Mouse (Mus musculus): Measurements from ENCODE around the gene Pcgf5.

The Pcgf5 gene

DNA sequence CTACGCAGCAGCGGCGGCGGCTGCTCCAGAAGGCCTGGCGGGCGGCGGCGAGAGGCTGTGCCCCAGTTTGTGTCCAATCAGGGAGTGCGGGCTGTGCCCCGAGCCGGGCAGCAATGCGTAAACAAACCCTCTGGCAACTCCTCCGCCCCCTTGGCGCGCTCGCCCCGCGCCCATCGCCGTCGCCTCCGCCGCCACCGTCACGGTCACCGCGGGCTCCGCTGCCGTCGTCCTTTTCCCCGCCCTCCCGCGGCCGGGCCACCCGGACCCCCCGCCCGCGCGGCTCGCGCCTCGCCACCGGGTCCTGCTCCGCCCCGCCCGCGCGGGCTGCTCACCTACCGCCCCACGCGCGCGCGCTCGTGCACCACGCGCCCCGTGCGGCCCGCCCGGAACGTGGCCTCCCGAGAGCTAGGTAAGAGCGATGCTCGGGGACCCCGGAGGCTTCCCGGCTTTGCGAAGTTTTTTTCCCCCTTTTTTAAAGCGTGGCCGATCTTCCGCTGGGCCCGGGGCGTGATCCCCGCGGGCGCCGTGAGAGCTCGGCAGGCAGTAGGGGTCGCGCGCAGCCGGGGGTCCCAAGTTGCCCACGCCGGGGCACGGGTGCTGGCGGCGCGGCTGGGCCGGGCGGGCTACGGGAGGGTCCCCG lies at the start of gene Pcgf5:
TSS of gene Pcgf5 (plus strand) at position 149 of the 640 bp plus-strand sequence.
- DNase-seq (ENCODE audit: low spot score) = peak; percentile 5

DNA sequence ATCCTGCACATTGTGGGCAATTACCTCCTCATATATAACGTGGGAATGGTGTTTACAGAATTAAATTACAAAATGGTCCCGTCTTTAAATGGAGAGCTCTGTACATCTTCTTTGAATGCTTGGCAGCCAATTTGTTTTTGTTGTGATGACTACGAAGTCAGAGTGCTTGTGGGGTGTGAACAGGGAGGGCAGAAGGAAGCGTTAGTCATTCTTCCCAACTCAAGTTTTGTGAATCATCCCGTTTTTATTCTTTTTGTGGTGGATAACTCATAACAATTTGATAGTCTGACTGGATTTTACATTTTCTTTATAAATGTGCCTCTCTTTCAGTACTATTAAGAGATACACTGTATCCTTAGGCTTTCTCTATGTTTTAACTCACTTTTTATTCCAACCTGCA lies 42.6 kb upstream of the Pcgf5 start:
- no peak for DNase-seq (ENCODE audit: low spot score)

GRCm38 (mm10) chr19:36314010-36314409 lies 34.1 kb upstream of the Pcgf5 start:
- no peak for DNase-seq (ENCODE audit: low spot score)

DNA sequence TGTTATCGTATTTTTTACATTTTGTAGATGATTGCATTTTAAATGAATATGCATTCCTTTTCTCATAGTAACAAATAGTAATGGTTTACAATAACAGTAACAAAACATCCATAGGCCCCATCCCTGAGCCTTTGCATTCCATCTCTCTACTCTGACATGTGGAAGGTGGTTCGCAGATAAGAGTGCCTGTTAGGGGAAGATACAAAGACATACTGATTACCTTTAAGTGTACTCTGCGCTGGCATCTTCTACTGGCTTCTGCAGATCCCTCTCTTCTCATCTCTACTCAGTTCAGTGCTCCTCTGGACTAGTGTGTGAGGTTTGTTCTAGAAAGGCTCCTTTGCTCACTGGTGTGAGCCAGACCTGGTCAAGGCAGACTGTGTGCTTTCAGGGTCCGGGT lies 28.4 kb upstream of the Pcgf5 start:
- no peak for DNase-seq (ENCODE audit: low spot score)

DNA sequence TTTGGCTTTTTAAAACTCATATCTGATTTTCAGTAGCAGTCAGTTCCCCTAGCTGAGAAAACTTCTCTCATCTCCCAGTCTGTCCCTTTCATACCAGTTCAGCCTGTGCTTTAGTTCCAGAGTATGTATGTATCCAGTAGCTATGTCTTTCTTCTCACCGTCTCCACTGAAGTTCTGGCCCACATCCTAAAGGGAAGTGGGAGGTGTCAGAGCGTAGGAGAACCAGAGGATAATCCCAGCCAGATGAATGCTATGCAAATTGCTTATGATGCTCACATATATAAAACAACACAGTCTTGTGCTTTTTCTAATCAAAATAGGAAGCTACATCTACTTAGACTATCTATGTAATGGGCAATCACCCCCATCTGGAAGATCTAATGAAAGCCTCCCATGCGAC lies 27.0 kb upstream of the Pcgf5 start:
- DNase-seq (ENCODE audit: low spot score) = no peak

DNA sequence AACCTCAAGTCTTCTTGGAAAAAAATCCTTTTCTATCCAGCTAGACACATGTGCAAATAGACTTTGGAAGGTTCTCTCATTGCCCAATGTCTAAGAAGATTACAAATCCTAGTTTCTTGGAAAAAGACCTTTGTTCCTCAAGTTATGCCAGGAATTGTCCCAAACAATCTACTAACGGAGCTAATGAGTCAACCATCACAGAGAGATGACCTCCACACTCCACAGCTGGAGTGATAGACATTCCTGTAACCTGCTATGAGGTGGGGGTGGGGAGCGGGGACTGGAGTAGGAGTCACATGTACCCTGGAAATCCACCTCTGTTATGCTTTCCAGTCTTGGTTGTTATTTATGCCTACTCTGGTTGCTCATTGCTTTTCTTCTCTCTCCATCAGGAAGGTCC lies 24.8 kb upstream of the Pcgf5 start:
- no peak for DNase-seq (ENCODE audit: low spot score)

- DNase-seq (ENCODE audit: low spot score) = no peak
Measured at GRCm38 (mm10) chr19:36328678-36329077, 19.4 kb upstream of the Pcgf5 start.

- DNase-seq (ENCODE audit: low spot score) = no peak
Measured at GRCm38 (mm10) chr19:36347376-36347775, 733 bp upstream of the Pcgf5 start.

- DNase-seq (ENCODE audit: low spot score) = no peak
Measured at GRCm38 (mm10) chr19:36347831-36348160, 313 bp upstream of the Pcgf5 start.

DNA sequence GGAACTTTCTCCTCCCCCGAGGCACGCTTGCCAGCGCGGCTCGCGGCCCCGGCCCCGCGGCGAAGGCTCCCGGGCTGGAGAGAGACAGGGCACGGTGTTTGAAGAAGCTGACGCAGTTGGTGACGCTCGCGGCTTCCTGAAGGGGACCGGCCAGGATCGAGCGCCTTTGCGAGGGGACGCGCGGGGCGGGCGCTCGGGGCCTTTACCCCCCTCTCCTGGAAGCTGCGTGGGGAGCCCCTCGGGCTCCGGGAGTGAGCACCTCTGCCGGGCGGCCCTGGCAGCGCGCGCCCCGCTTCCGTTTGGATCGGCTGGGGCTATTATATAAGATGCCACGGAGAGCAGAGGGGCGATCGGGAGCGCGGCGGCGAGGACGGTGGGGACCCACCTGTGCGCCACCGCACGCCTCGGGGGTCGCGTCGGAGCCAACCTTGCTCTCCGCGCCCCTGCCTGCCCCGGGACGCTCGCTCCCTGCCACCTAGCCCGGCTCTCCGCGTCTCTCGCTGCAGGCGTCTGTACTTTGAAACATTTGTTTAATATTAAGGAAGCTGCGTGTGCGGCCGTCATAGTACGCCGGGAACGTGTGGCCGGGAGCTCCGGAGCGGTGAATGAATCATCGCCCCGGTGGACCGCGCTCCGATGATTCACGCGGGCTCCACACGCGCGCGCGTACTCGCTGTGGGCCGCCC lies 835 bp downstream of the Pcgf5 start:
- peak; percentile 24 for DNase-seq (ENCODE audit: low spot score)

DNA sequence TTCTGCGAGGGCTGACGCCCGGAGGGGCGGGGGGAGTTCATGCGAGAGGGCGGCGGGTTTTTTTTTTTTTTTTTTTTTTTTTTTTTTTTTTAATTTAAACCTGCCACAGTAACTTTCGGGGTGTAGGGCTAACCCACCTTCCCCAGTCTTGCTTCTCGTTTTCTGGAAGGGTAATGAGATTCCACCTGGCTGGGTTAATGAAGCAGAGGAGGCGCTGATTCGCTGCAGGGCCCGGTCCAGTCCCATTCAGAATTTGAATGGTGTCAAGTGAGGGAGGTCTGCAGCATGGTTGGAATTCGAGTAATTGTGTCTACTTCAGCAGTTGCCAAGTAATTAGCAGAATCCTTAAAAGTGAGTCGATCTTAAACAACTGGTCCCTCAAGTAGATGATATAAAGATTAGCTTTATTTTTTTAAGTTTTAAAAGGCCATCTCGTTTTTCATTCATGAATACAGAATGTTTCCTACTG lies 1.4 kb downstream of the Pcgf5 start:
- no peak for DNase-seq (ENCODE audit: low spot score)

DNA sequence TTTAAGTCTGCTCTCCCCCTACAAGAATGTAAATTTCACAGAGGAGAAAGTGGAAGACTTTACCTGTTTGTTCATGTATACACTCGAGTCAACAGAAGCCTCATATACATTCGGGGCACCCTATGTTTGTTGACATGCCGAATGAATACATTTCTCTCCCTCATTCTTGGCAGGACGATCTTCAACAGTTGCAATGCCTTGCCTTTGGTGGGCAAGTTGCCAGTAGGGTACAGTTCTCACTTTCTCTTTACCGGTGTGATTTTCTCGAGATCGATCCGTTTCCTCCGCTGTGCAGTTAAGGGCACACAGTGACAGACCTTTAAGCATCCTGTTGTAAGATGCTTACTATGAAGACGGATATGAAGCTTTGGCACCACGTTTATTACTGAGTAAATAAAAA lies 2.1 kb downstream of the Pcgf5 start:
- no peak for DNase-seq (ENCODE audit: low spot score)

DNA sequence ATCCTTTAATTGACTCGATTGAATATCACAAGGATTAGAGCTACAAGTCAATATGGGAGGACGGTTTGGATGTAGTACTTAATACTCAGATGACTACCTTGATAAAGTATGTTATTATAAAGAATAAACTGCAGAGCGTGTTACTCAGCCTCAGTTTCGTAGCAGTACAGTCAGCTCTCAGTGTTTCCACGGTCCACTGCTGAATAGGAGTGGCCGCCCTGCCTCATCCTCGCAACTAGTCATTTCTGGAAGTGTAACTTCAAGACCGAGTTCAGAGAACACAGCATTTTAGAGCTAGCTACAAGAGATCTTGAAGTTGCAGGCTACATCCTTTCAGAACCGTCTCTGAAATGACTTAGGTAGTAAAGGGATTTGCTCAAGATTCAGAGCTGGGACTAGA lies 2.8 kb downstream of the Pcgf5 start:
- DNase-seq (ENCODE audit: low spot score) = no peak

- DNase-seq (ENCODE audit: low spot score) = no peak
Measured at GRCm38 (mm10) chr19:36362541-36362940, 14.4 kb downstream of the Pcgf5 start.

DNA sequence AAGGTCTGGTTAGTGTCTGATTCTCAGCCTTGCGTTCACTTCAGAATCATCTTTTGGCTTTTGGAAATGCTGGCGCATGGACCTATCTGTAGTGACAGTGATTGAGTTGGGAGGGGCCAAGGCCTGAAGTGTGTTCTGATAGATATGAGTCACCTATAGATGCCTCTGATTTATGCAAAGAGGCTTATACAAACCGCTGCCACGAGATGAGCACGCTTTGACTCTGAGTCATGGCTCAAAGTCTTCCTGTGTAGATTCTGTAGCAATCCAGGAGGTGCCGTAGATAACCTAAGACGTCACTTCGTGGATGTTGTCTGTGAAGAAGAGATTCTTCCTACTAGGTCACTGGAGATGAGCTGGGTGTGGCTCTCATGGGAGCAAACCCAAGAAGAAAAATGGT lies 16.6 kb downstream of the Pcgf5 start:
- no peak for DNase-seq (ENCODE audit: low spot score)

- DNase-seq (ENCODE audit: low spot score) = no peak
Measured at GRCm38 (mm10) chr19:36371478-36371877, 23.4 kb downstream of the Pcgf5 start.

- no peak for DNase-seq (ENCODE audit: low spot score)
Measured at GRCm38 (mm10) chr19:36373056-36373621, 25.0 kb downstream of the Pcgf5 start.

- no peak for DNase-seq (ENCODE audit: low spot score)
Measured at GRCm38 (mm10) chr19:36375200-36375783, 27.2 kb downstream of the Pcgf5 start.

- no peak for DNase-seq (ENCODE audit: low spot score)
Measured at GRCm38 (mm10) chr19:36377729-36378128, 29.6 kb downstream of the Pcgf5 start.

GRCm38 (mm10) chr19:36378511-36379232 lies 30.6 kb downstream of the Pcgf5 start:
- DNase-seq (ENCODE audit: low spot score) = no peak

DNA sequence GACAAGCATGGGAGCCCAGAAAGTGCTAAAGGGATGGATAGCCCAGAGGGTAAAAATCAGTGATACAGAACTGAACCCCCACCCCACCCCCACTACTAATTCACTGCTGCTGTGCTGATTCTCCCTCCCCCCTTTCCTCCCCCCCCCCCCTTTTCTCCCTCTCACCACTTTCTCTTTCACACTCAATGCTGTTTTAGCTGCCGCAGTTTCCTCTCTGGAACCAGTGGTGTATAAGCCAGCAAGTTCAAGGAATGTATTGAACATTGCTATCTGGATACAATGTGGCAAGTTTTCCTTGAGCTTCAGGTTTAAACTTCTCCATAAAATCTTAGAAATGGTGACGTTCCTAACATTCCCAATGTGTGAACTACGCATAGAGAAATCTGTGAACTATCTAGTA lies 34.8 kb downstream of the Pcgf5 start:
- no peak for DNase-seq (ENCODE audit: low spot score)

- DNase-seq (ENCODE audit: low spot score) = no peak
Measured at GRCm38 (mm10) chr19:36383977-36384376, 35.9 kb downstream of the Pcgf5 start.

- no peak for DNase-seq (ENCODE audit: low spot score)
Measured at GRCm38 (mm10) chr19:36384426-36384825, 36.3 kb downstream of the Pcgf5 start.

Data from layer of hippocampus, adult 9-10 months (tissue).